Mouse (Mus musculus) ES-E14 (cell line): ENCODE results near the gene Prkag2. TPM values are rescaled to one million over a fixed set of nuclear protein-coding genes. Genes with fewer than 3 reads are reported as not detected.

Experiments used
- DNase-seq: peaks from one replicate; pipeline ENCODE4 v3.0.0-alpha.2; 2013; ENCODE audit warnings: low read depth, low spot score
- H3K27ac ChIP-seq: 2 replicates; pipeline ENCODE4 v1.5.1; 2012; ENCODE audit warnings: low read depth, mild to moderate bottlenecking, low read length, moderate library complexity, mixed read lengths; ENCODE audit not compliant: poor library complexity, insufficient read depth, severe bottlenecking
- H3K36me3 ChIP-seq: 2 replicates; pipeline ENCODE4 v1.6.1; 2012; ENCODE audit warnings: mild to moderate bottlenecking, low read length, moderate library complexity, mixed read lengths; ENCODE audit not compliant: control insufficient read depth, poor library complexity, insufficient read depth, severe bottlenecking
- H3K4me1 ChIP-seq, 2 experiments: fragments of 150-350 bp in 1 of 2; sonication (generic) in 1 of 2; 2 replicates each; pipeline ENCODE4 v1.6.1; 2012; ENCODE audit warnings: low read length in 2 of 2, mild to moderate bottlenecking in 1 of 2, mixed read lengths in 1 of 2; ENCODE audit not compliant: control insufficient read depth in 2 of 2, insufficient read depth in 2 of 2, poor library complexity in 1 of 2
- H3K4me3 ChIP-seq, 2 experiments: fragments of 150-350 bp in 1 of 2; sonication (generic) in 1 of 2; 2 replicates each; pipeline ENCODE4 v1.5.1; 2012; ENCODE audit warnings: low read length in 2 of 2, low read depth in 1 of 2, mild to moderate bottlenecking in 1 of 2, mixed read lengths in 1 of 2; ENCODE audit not compliant: insufficient read depth in 1 of 2, poor library complexity in 1 of 2, severe bottlenecking in 1 of 2
- H3K9ac ChIP-seq: 2 replicates; pipeline ENCODE4 v1.6.1; 2012; ENCODE audit warnings: low read depth, mild to moderate bottlenecking, low read length, mixed read lengths; ENCODE audit not compliant: poor library complexity, insufficient read depth, severe bottlenecking
- H3K9me3 ChIP-seq: fragments of 150-350 bp; sonication (generic); 2 replicates; pipeline ENCODE4 v1.6.1; 2012; ENCODE audit warnings: low read depth, mild to moderate bottlenecking, low read length; ENCODE audit not compliant: control insufficient read depth, insufficient read depth
- CHD2 ChIP-seq: IDR thresholded peaks from 2 replicates; pipeline ENCODE4 v1.6.1; 2014; ENCODE audit warnings: mild to moderate bottlenecking, low read depth, low read length, inconsistent platforms
- HCFC1 ChIP-seq: IDR thresholded peaks from 2 replicates; pipeline ENCODE4 v1.6.1; 2012; ENCODE audit warnings: low read length, inconsistent platforms, borderline replicate concordance; ENCODE audit not compliant: insufficient read depth
- MAFK ChIP-seq: IDR thresholded peaks from 2 replicates; pipeline ENCODE4 v1.6.1; 2014; ENCODE audit warnings: mild to moderate bottlenecking, low read depth, low read length, inconsistent platforms; ENCODE audit not compliant: insufficient read depth
- ZC3H11A ChIP-seq: IDR thresholded peaks from 2 replicates; pipeline ENCODE4 v1.6.1; 2012; ENCODE audit warnings: low read depth, mild to moderate bottlenecking, inconsistent platforms, low read length, borderline replicate concordance
- ZNF384 ChIP-seq: IDR thresholded peaks from 2 replicates; pipeline ENCODE4 v1.6.1; 2012; ENCODE audit warnings: low read depth, low read length, inconsistent platforms
- in situ Hi-C, 2 experiments: fragments of 600-800 bp; cut with MboI; formaldehyde crosslinking; loops; one replicate each; pipeline ENCODE4 v1.15.1; 2025; ENCODE audit warnings: low sequenced_read_pairs in 2 of 2, inconsistent platforms in 1 of 2; ENCODE audit not compliant: unreplicated experiment in 2 of 2
- total RNA-seq: library from RNA; depleted of rRNA; stranded (reverse); fragments of 300-350 nt; gene quantifications from 2 replicates; pipeline ENCODE4 v1.2.3, GENCODE M21; 2012

Gene Prkag2
- total RNA-seq, 1 experiment = 10.5 TPM

- Histone ChIP-seq H3K9me3 (no peaks in the 10 kb centered on the region), H3K4me3 (no peak overlapping the region), H3K27ac (no peak overlapping the region), H3K4me1 (peaks cover 0 to 8% of the 10 kb centered on the region in 2 experiments; a peak in 1 of 4 replicates), H3K36me3 (no peaks in the 10 kb centered on the region; the same call in 1 of the 2 replicates), H3K9ac (no peak overlapping the region)
- in situ Hi-C loops = no loop called here
- TF ChIP-seq MAFK = no peak
- TF ChIP-seq HCFC1 = no peak
- TF ChIP-seq ZNF384 = no peak
- TF ChIP-seq ZC3H11A = no peak
- TF ChIP-seq CHD2 = no peak
- no peak for DNase-seq
Observed at GRCm38 (mm10) chr5:24904423-24904822, 196.0 kb downstream of the Prkag2 start.

GRCm38 (mm10) chr5:24904001-24904400, 196.4 kb downstream of the Prkag2 start:
- peaks cover 0 to 8% of the 10 kb centered on the region in 2 experiments; a peak in 1 of 4 replicates for H3K4me1 ChIP-seq
- no peaks in the 10 kb centered on the region; the same call in 1 of the 2 replicates for H3K36me3 ChIP-seq
- no peak overlapping the region for H3K27ac ChIP-seq
- no peak overlapping the region for H3K9ac ChIP-seq
- in situ Hi-C loops = no loop called here
- no peak for DNase-seq
- TF ChIP-seq MAFK (no peak), HCFC1 (no peak), ZC3H11A (no peak), ZNF384 (no peak), CHD2 (no peak)
- no peak overlapping the region for H3K4me3 ChIP-seq
- no peaks in the 10 kb centered on the region for H3K9me3 ChIP-seq

GRCm38 (mm10) chr5:24902835-24903234, 197.6 kb downstream of the Prkag2 start:
- no peaks in the 10 kb centered on the region; the same call in 1 of the 2 replicates for H3K36me3 ChIP-seq
- H3K27ac ChIP-seq = no peak overlapping the region
- H3K9ac ChIP-seq = no peak overlapping the region
- peaks cover 0 to 8% of the 10 kb centered on the region in 2 experiments; a peak in 1 of 4 replicates for H3K4me1 ChIP-seq
- in situ Hi-C loops = no loop called here
- H3K9me3 ChIP-seq = no peaks in the 10 kb centered on the region
- peak; percentile 31 for DNase-seq
- TF ChIP-seq ZNF384 (0 out of 2 replicates have a peak, but pooled peaks have one; percentile 5), ZC3H11A (0 out of 2 replicates have a peak, but pooled peaks have one; percentile 5), MAFK (no peak), CHD2 (no peak), HCFC1 (no peak)
- no peak overlapping the region for H3K4me3 ChIP-seq

GRCm38 (mm10) chr5:24895606-24896005, 204.8 kb downstream of the Prkag2 start:
- peaks cover 0 to 3% of the 10 kb centered on the region in 2 experiments; a peak in 2 of 4 replicates for H3K4me1 ChIP-seq
- H3K4me3 ChIP-seq = no peak overlapping the region
- in situ Hi-C loops = no loop called here
- H3K27ac ChIP-seq = no peak overlapping the region
- H3K9me3 ChIP-seq = no peaks in the 10 kb centered on the region
- no peak overlapping the region for H3K9ac ChIP-seq
- no peak for TF ChIP-seq CHD2
- TF ChIP-seq HCFC1 = no peak
- no peak for TF ChIP-seq MAFK
- TF ChIP-seq ZNF384 = no peak
- no peak for TF ChIP-seq ZC3H11A
- no peak for DNase-seq
- H3K36me3 ChIP-seq = no peaks in the 10 kb centered on the region

- Histone ChIP-seq H3K9ac (no peak overlapping the region), H3K36me3 (no peaks in the 10 kb centered on the region), H3K9me3 (no peaks in the 10 kb centered on the region), H3K27ac (no peak overlapping the region), H3K4me3 (no peak overlapping the region), H3K4me1 (peaks cover 0 to 3% of the 10 kb centered on the region in 2 experiments; a peak in 2 of 4 replicates)
- no peak for TF ChIP-seq CHD2
- TF ChIP-seq ZNF384 = no peak
- no peak for TF ChIP-seq MAFK
- no peak for TF ChIP-seq ZC3H11A
- no peak for TF ChIP-seq HCFC1
- in situ Hi-C loops = no loop called here
- no peak for DNase-seq
Observed at GRCm38 (mm10) chr5:24894814-24895213, 205.6 kb downstream of the Prkag2 start.
